ENCODE assay signal across 24 mouse cellular contexts in the genomic region with DNA sequence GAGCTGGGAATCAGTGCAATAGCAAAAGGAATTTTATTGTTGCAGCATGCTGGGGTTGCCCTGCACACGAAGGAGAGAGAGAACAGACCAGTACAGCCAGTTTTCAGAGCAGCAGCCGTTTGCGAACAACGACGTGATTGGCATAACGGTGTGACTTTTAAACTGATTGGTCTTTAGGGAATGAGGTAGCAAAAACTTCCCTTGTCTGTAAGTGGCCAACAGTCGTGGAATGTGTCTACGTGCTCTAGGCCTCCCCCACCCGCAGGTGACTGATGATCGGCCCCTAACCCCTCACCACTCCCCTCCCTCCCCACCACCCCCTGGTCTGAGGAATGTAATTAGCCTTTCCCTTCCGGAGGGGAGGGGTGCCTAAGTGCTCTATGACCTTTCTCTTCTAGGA. TPM values are rescaled to one million over a fixed set of nuclear protein-coding genes. Genes with fewer than 3 reads are reported as not detected.
A peak's percentile ranks its signal among the peaks of the same experiment; 100 is the strongest.
DNase-seq lines count a peak whose midpoint lies in the region; ATAC-seq and TF ChIP-seq lines count a peak whose summit lies in the region.
"Had no signal": no experiment of that assay in that cellular context is flagged by ENCODE, and none has a peak within 500 bp of the region (broad histone marks: within the 10 kb centered on the region; RNA-seq: fewer than 3 reads in every experiment).

No protein-coding gene starts in this region.

- ATAC-seq in hindbrain, embryonic 11.5 days (ENCODE audit: low FRiP score), result no peak
- ATAC-seq: forebrain, embryonic 13.5 days; hindbrain, postnatal 0 days; midbrain, embryonic 16.5 days had no signal

- H3K27me3 ChIP-seq in hindbrain, embryonic 10.5 days (ENCODE audit: insufficient read depth, poor library complexity, severe bottlenecking), result no peaks in the 10 kb centered on the region
- H3K27me3 ChIP-seq in hindbrain, embryonic 11.5 days (ENCODE audit: control insufficient read depth, insufficient read depth, low read length), result no peaks in the 10 kb centered on the region
- H3K27me3 ChIP-seq: forebrain, embryonic 13.5 days; heart, embryonic 15.5 days; liver, embryonic 15.5 days had no signal

- WGBS in hindbrain, embryonic 10.5 days, result 33% methylated on average over 11 of the region's 11 CpGs
- 35% methylated on average over 11 of the region's 11 CpGs for WGBS in hindbrain, embryonic 11.5 days

- H3K9me3 ChIP-seq in hindbrain, embryonic 10.5 days, result 0 out of 2 replicates have a peak, but pooled peaks cover 5% of the 10 kb centered on the region
- H3K9me3 ChIP-seq in hindbrain, embryonic 11.5 days (ENCODE audit: control insufficient read depth, low read length), result no peaks in the 10 kb centered on the region
- H3K9me3 ChIP-seq in ES-E14 (ENCODE audit: control insufficient read depth, insufficient read depth, low read depth, low read length), result no peaks in the 10 kb centered on the region
- H3K9me3 ChIP-seq: forebrain, embryonic 13.5 days; heart, embryonic 15.5 days; liver, embryonic 15.5 days had no signal

- DNase-seq in hindbrain, embryonic 10.5 days (ENCODE audit: low spot score), result peak; percentile 47
- DNase-seq in hindbrain, embryonic 11.5 days (ENCODE audit: low spot score), result no peak
- peak; percentile 73 for DNase-seq in ES-E14 (ENCODE audit: low read depth, low spot score)
- DNase-seq in embryo, embryonic 9.5 days (ENCODE audit: extremely low spot score), result peak; percentile 65
- peak; percentile 61 for DNase-seq in mesoderm, embryonic 11.5 days (ENCODE audit: low read depth, low spot score)
- no peak for DNase-seq in kidney, postnatal 14 days
- DNase-seq in layer of hippocampus, postnatal 14 days (ENCODE audit: low spot score in 2 of 2), result no peak
- DNase-seq: adrenal gland, postnatal 10 days; cerebellum, adult 9-11 months; gastrocnemius, postnatal 14 days; heart, adult 18-20 months; heart, postnatal 4 days; kidney, adult 18-20 months; kidney, postnatal 4 days; layer of hippocampus, adult 9-11 months; lung, postnatal 10 days; retina, postnatal 1 day; thymus, postnatal 14 days had no signal

- H3K4me3 ChIP-seq in hindbrain, embryonic 10.5 days, result no peak overlapping the region
- H3K4me3 ChIP-seq in hindbrain, embryonic 11.5 days (ENCODE audit: low read depth, low read length), result no peak overlapping the region
- peak overlapping the region; percentile 5 to 27; a peak in 1 of 4 replicates for H3K4me3 ChIP-seq in ES-E14 (ENCODE audit: insufficient read depth in 1 of 2, low read depth in 1 of 2, low read length in 2 of 2, poor library complexity in 1 of 2, severe bottlenecking in 1 of 2)
- H3K4me3 ChIP-seq: forebrain, embryonic 13.5 days; heart, embryonic 15.5 days; liver, embryonic 15.5 days had no signal

- in situ Hi-C loops in ES-E14 (cut with MboI; ENCODE audit: low sequenced_read_pairs in 2 of 2, unreplicated experiment in 2 of 2), result no loop called here

- 0 out of 2 replicates have a peak, but pooled peaks cover 3% of the 10 kb centered on the region for H3K4me1 ChIP-seq in hindbrain, embryonic 10.5 days (replicated peaks)
- no peaks in the 10 kb centered on the region for H3K4me1 ChIP-seq in hindbrain, embryonic 11.5 days (replicated peaks; ENCODE audit: control insufficient read depth, insufficient read depth, low read length)
- peaks cover 10 to 15% of the 10 kb centered on the region in 2 experiments for H3K4me1 ChIP-seq in ES-E14 (ENCODE audit: control insufficient read depth in 2 of 2, insufficient read depth in 2 of 2, low read length in 2 of 2, poor library complexity in 1 of 2)
- H3K4me1 ChIP-seq: forebrain, embryonic 13.5 days; heart, embryonic 15.5 days; liver, embryonic 15.5 days had no signal

- H3K27ac ChIP-seq in hindbrain, embryonic 10.5 days, result peak overlapping the region; percentile 56; the same call in 1 of the 2 replicates
- no peak overlapping the region for H3K27ac ChIP-seq in hindbrain, embryonic 11.5 days (ENCODE audit: low read depth, low read length)
- H3K27ac ChIP-seq in ES-E14 (ENCODE audit: insufficient read depth, low read depth, low read length, poor library complexity, severe bottlenecking), result peak overlapping the region; percentile 94
- H3K27ac ChIP-seq: forebrain, embryonic 13.5 days; heart, embryonic 15.5 days; hindbrain, postnatal 0 days; liver, embryonic 15.5 days; stomach, postnatal 0 days had no signal

- no peaks in the 10 kb centered on the region for H3K36me3 ChIP-seq in hindbrain, embryonic 10.5 days
- H3K36me3 ChIP-seq in hindbrain, embryonic 11.5 days (ENCODE audit: control insufficient read depth, insufficient read depth, low read length), result no peaks in the 10 kb centered on the region
- no peaks in the 10 kb centered on the region for H3K36me3 ChIP-seq in ES-E14 (ENCODE audit: control insufficient read depth, insufficient read depth, low read length, poor library complexity, severe bottlenecking)
- H3K36me3 ChIP-seq: heart, embryonic 15.5 days; liver, embryonic 15.5 days had no signal

- H3K9ac ChIP-seq in hindbrain, embryonic 11.5 days (ENCODE audit: low read depth, low read length), result no peak overlapping the region
- peak overlapping the region; percentile 66; the same call in 1 of the 2 replicates for H3K9ac ChIP-seq in ES-E14 (ENCODE audit: insufficient read depth, low read depth, low read length, poor library complexity, severe bottlenecking)
- H3K9ac ChIP-seq: forebrain, embryonic 13.5 days; heart, embryonic 15.5 days; liver, embryonic 15.5 days had no signal

- no peak overlapping the region for H3K4me2 ChIP-seq in hindbrain, embryonic 11.5 days (replicated peaks; ENCODE audit: low read depth, low read length)
- H3K4me2 ChIP-seq: forebrain, embryonic 13.5 days; heart, embryonic 15.5 days; liver, embryonic 15.5 days had no signal

TF ChIP-seq in ES-E14, 5 proteins besides CTCF, POLR2A, EP300 and RAD21:
- TF ChIP-seq MAFK (IDR thresholded peaks at IDR 0.05; ENCODE audit: insufficient read depth, low read depth, low read length) (no peak), CHD2 (IDR thresholded peaks at IDR 0.05; ENCODE audit: low read depth, low read length) (peak; percentile 54; the same call in 1 of the 2 replicates), ZNF384 (IDR thresholded peaks at IDR 0.05; ENCODE audit: low read depth, low read length) (no peak), ZC3H11A (IDR thresholded peaks at IDR 0.05; ENCODE audit: borderline replicate concordance, low read depth, low read length) (no peak), HCFC1 (IDR thresholded peaks at IDR 0.05; ENCODE audit: borderline replicate concordance, insufficient read depth, low read length) (no peak)

RNA-seq across cellular contexts. Expression of gene Ppp1r9a, which starts 10.3 kb away (rescaled TPM):
- polyA plus RNA-seq in hindbrain, embryonic 10.5 days (2016; fragmentation: Nextera tagmentation; extraction: Ambion mirVana), result 19.0 and 19.2 TPM in 2 replicates
- 22.9 and 33.9 TPM in 2 replicates for polyA plus RNA-seq in hindbrain, embryonic 11.5 days (2014; fragmentation: Nextera tagmentation; extraction: Ambion mirVana)
- 22.2 and 38.1 TPM in 2 replicates for total RNA-seq in ES-E14 (2012; rRNA removed)
- total RNA-seq in layer of hippocampus, postnatal 14 days (2021), result 100 to 1,000 TPM; 111 to 117 TPM

Comparison
In these comparisons a context has a peak if more than half of its experiments do, and no peak if none do; other contexts are left out.
1. DNase-seq: peak in hindbrain, embryonic 10.5 days (single experiment), ES-E14 (single experiment), embryo, embryonic 9.5 days (single experiment) and mesoderm, embryonic 11.5 days (single experiment); none in hindbrain, embryonic 11.5 days (single experiment), kidney, postnatal 14 days (single experiment) and layer of hippocampus, postnatal 14 days (0 of 2).
2. H3K4me3 ChIP-seq: peak in ES-E14 (2 of 2); none in hindbrain, embryonic 10.5 days (single experiment) and hindbrain, embryonic 11.5 days (single experiment).